Mouse (Mus musculus) heart, postnatal 0 days (tissue): ENCODE data around the gene Lrig1.

Source experiments
- CTCF ChIP-seq: IDR thresholded peaks from 2 replicates; pipeline ENCODE4 v1.5.1; 2016; ENCODE audit warnings: antibody characterized with exemption, control low read depth, low read depth
- EP300 ChIP-seq: IDR thresholded peaks from 2 replicates; pipeline ENCODE4 v1.6.1; 2016; ENCODE audit warnings: antibody characterized with exemption, low read depth

GRCm38 (mm10) chr6:94601811-94602210 lies 98.1 kb downstream of the Lrig1 start:
- TF ChIP-seq CTCF (no peak), EP300 (no peak)
